Mouse (Mus musculus): ENCODE measurements around the gene Il12rb1. TPM values are rescaled to one million over a fixed set of nuclear protein-coding genes. Genes with fewer than 3 reads are reported as not detected.

Gene Il12rb1
- polyA plus RNA-seq, 1 experiment = 1.1 TPM

Other genes starting within 250 kb of the Il12rb1 start
- gene Isyna1, start 214.1 kb upstream of the Il12rb1 start, polyA plus RNA-seq (2012; rRNA removed) = 575 and 782 TPM in 2 replicates
- 188 and 229 TPM in 2 replicates for gene Ssbp4, start 199.6 kb upstream of the Il12rb1 start, polyA plus RNA-seq (2012; rRNA removed)
- 8.4 and 9.6 TPM in 2 replicates for gene Lrrc25, start 192.3 kb upstream of the Il12rb1 start, polyA plus RNA-seq (2012; rRNA removed)
- gene Gdf15, start 176.0 kb upstream of the Il12rb1 start, polyA plus RNA-seq (2012; rRNA removed) = 4.5 and 5.5 TPM in 2 replicates
- 69.8 and 71.9 TPM in 2 replicates for gene Pgpep1, start 148.1 kb upstream of the Il12rb1 start, polyA plus RNA-seq (2012; rRNA removed)
- 90.7 and 91.6 TPM in 2 replicates for gene Lsm4, start 135.2 kb upstream of the Il12rb1 start, polyA plus RNA-seq (2012; rRNA removed)
- 170 and 254 TPM in 2 replicates for gene Jund, start 109.5 kb upstream of the Il12rb1 start, polyA plus RNA-seq (2012; rRNA removed)
- 0.55 and 1.0 TPM in 2 replicates for gene Iqcn, start 105.0 kb upstream of the Il12rb1 start, polyA plus RNA-seq (2012; rRNA removed)
- 0.35 and 0.63 TPM in 2 replicates for gene Gm3336, start 89.9 kb upstream of the Il12rb1 start, polyA plus RNA-seq (2012; rRNA removed)
- gene Pde4c, start 84.7 kb upstream of the Il12rb1 start, polyA plus RNA-seq (2012; rRNA removed) = 9.4 and 9.9 TPM in 2 replicates
- 55.5 and 56.3 TPM in 2 replicates for gene Rab3a, start 53.8 kb upstream of the Il12rb1 start, polyA plus RNA-seq (2012; rRNA removed)
- gene Mpv17l2, start 47.5 kb upstream of the Il12rb1 start, polyA plus RNA-seq (2012; rRNA removed) = 127 and 143 TPM in 2 replicates
- 92.1 and 92.3 TPM in 2 replicates for gene Pik3r2, start 31.7 kb upstream of the Il12rb1 start, polyA plus RNA-seq (2012; rRNA removed)
- 56.6 and 85.2 TPM in 2 replicates for gene Mast3, start 3.4 kb upstream of the Il12rb1 start, polyA plus RNA-seq (2012; rRNA removed)
- gene Arrdc2, start 31.3 kb downstream of the Il12rb1 start, polyA plus RNA-seq (2012; rRNA removed) = 134 and 150 TPM in 2 replicates
- 4.3 and 5.6 TPM in 2 replicates for gene Kcnn1, start 54.8 kb downstream of the Il12rb1 start, polyA plus RNA-seq (2012; rRNA removed)
- gene Ccdc124, start 65.5 kb downstream of the Il12rb1 start, polyA plus RNA-seq (2012; rRNA removed) = 38.1 and 44.2 TPM in 2 replicates
- 0.46 and 0.69 TPM in 2 replicates for gene Slc5a5, start 84.3 kb downstream of the Il12rb1 start, polyA plus RNA-seq (2012; rRNA removed)
- 3,173 and 3,579 TPM in 2 replicates for gene Rpl18a, start 89.0 kb downstream of the Il12rb1 start, polyA plus RNA-seq (2012; rRNA removed)
- 27.7 and 32.4 TPM in 2 replicates for gene Map1s, start 97.5 kb downstream of the Il12rb1 start, polyA plus RNA-seq (2012; rRNA removed)